Mouse (Mus musculus): ENCODE measurements around the gene Tent4a. TPM values are rescaled to one million over a fixed set of nuclear protein-coding genes. Genes with fewer than 3 reads are reported as not detected.

Tent4a gene
- total and polyA plus RNA-seq, 2 experiments from 2014 or later: 4.5 to 29.3 TPM

GRCm38 (mm10) chr13:69536021-69536420, 1.6 kb upstream of the Tent4a start:
- DNase-seq (no peak), ATAC-seq (no peak)
- H3K36me3 ChIP-seq (ENCODE audit: insufficient read depth): no peaks in the 10 kb centered on the region
- no peaks in the 10 kb centered on the region for H3K27me3 ChIP-seq (ENCODE audit: insufficient read depth, low read length)
- H3K9me3 ChIP-seq (ENCODE audit: low read length): no peaks in the 10 kb centered on the region
- 75% methylated on average over 4 of the region's 4 CpGs for WGBS
- no peak for TF ChIP-seq CTCF (IDR thresholded peaks at IDR 0.05; ENCODE audit: low read depth)
- H3K4me3 ChIP-seq (ENCODE audit: low read depth, low read length): no peak overlapping the region
- peaks cover 18% of the 10 kb centered on the region for H3K4me1 ChIP-seq (ENCODE audit: insufficient read depth)
- no peak overlapping the region for H3K9ac ChIP-seq
- no peak overlapping the region; the same call in 1 of the 2 replicates for H3K4me2 ChIP-seq (ENCODE audit: low read depth)
- H3K27ac ChIP-seq (ENCODE audit: low read depth, low read length): no peak overlapping the region

- Histone ChIP-seq H3K4me3 (ENCODE audit: low read depth, low read length) (peak overlapping the region; percentile 83), H3K9ac (peak overlapping the region; percentile 81), H3K27me3 (ENCODE audit: insufficient read depth, low read length) (no peaks in the 10 kb centered on the region), H3K4me2 (ENCODE audit: low read depth) (peak overlapping the region; percentile 91), H3K36me3 (ENCODE audit: insufficient read depth) (no peaks in the 10 kb centered on the region), H3K4me1 (ENCODE audit: insufficient read depth) (peaks cover 23% of the 10 kb centered on the region), H3K9me3 (ENCODE audit: low read length) (no peaks in the 10 kb centered on the region), H3K27ac (ENCODE audit: low read depth, low read length) (peak overlapping the region; percentile 96)
- DNase-seq (peak; percentile 100), ATAC-seq (peak; percentile 94)
- 2% methylated on average over 83 of the region's 86 CpGs for WGBS
- TF ChIP-seq CTCF (IDR thresholded peaks at IDR 0.05; ENCODE audit: low read depth): no peak
These were observed 486 bp upstream of the Tent4a start for GRCm38 (mm10) chr13:69534654-69535551.

GRCm38 (mm10) chr13:69533405-69534333, 748 bp downstream of the Tent4a start, which contains the start of gene Nsun2:
Nsun2 (plus strand) TSS chr13:69533746.
- H3K36me3 ChIP-seq (ENCODE audit: insufficient read depth): no peaks in the 10 kb centered on the region
- peaks cover 23% of the 10 kb centered on the region for H3K4me1 ChIP-seq (ENCODE audit: insufficient read depth)
- no peak for TF ChIP-seq CTCF (IDR thresholded peaks at IDR 0.05; ENCODE audit: low read depth)
- H3K27me3 ChIP-seq (ENCODE audit: insufficient read depth, low read length): no peaks in the 10 kb centered on the region
- peak within 1 kb of the TSS; percentile 83 for H3K4me3 ChIP-seq (ENCODE audit: low read depth, low read length)
- WGBS: 2% methylated on average over 98 of the region's 155 CpGs
- peak within 1 kb of the TSS; percentile 96 for H3K27ac ChIP-seq (ENCODE audit: low read depth, low read length)
- DNase-seq (peak; percentile 41), ATAC-seq (peak; percentile 4)
- peak within 1 kb of the TSS; percentile 81 for H3K9ac ChIP-seq
- no peaks in the 10 kb centered on the region for H3K9me3 ChIP-seq (ENCODE audit: low read length)
- H3K4me2 ChIP-seq (ENCODE audit: low read depth): peak within 1 kb of the TSS; percentile 91

GRCm38 (mm10) chr13:69532893-69533404, 1.5 kb downstream of the Tent4a start:
- DNase-seq (no peak), ATAC-seq (no peak)
- Histone ChIP-seq H3K4me3 (ENCODE audit: low read depth, low read length) (peak overlapping the region; percentile 83), H3K4me1 (ENCODE audit: insufficient read depth) (peaks cover 23% of the 10 kb centered on the region), H3K36me3 (ENCODE audit: insufficient read depth) (no peaks in the 10 kb centered on the region), H3K27ac (ENCODE audit: low read depth, low read length) (peak overlapping the region; percentile 96), H3K27me3 (ENCODE audit: insufficient read depth, low read length) (no peaks in the 10 kb centered on the region), H3K9ac (peak overlapping the region; percentile 81), H3K4me2 (ENCODE audit: low read depth) (peak overlapping the region; percentile 80), H3K9me3 (ENCODE audit: low read length) (no peaks in the 10 kb centered on the region)
- 1% methylated on average over 9 of the region's 9 CpGs for WGBS
- no peak for TF ChIP-seq CTCF (IDR thresholded peaks at IDR 0.05; ENCODE audit: low read depth)

- Histone ChIP-seq H3K4me3 (ENCODE audit: low read depth, low read length) (peak overlapping the region; percentile 83), H3K36me3 (ENCODE audit: insufficient read depth) (no peaks in the 10 kb centered on the region), H3K9ac (peak overlapping the region; percentile 81), H3K4me2 (ENCODE audit: low read depth) (peak overlapping the region; percentile 80), H3K9me3 (ENCODE audit: low read length) (no peaks in the 10 kb centered on the region), H3K4me1 (ENCODE audit: insufficient read depth) (peaks cover 23% of the 10 kb centered on the region), H3K27me3 (ENCODE audit: insufficient read depth, low read length) (no peaks in the 10 kb centered on the region), H3K27ac (ENCODE audit: low read depth, low read length) (no peak overlapping the region)
- WGBS: 16% methylated on average over 14 of the region's 14 CpGs
- DNase-seq (no peak), ATAC-seq (no peak)
- TF ChIP-seq CTCF (IDR thresholded peaks at IDR 0.05; ENCODE audit: low read depth): no peak
These were observed 2.1 kb downstream of the Tent4a start for GRCm38 (mm10) chr13:69532101-69532892.

- WGBS: 41% methylated on average over 6 of the region's 6 CpGs
- no peaks in the 10 kb centered on the region for H3K36me3 ChIP-seq (ENCODE audit: insufficient read depth)
- H3K9me3 ChIP-seq (ENCODE audit: low read length): no peaks in the 10 kb centered on the region
- H3K27ac ChIP-seq (ENCODE audit: low read depth, low read length): no peak overlapping the region
- TF ChIP-seq CTCF (IDR thresholded peaks at IDR 0.05; ENCODE audit: low read depth): no peak
- peaks cover 23% of the 10 kb centered on the region for H3K4me1 ChIP-seq (ENCODE audit: insufficient read depth)
- no peak for ATAC-seq
- peak overlapping the region; percentile 80 for H3K4me2 ChIP-seq (ENCODE audit: low read depth)
- no peaks in the 10 kb centered on the region for H3K27me3 ChIP-seq (ENCODE audit: insufficient read depth, low read length)
- 0 out of 2 replicates have a peak overlapping the region, but pooled peaks have one; percentile 31 for H3K9ac ChIP-seq
- H3K4me3 ChIP-seq (ENCODE audit: low read depth, low read length): peak overlapping the region; percentile 83
- DNase-seq: no peak
These were observed 3.0 kb downstream of the Tent4a start for GRCm38 (mm10) chr13:69531431-69531830.
